Mouse (Mus musculus) ES-Bruce4 (cell line): Measurements from ENCODE around the gene H2-Oa.

Source experiments
- CTCF ChIP-seq: IDR thresholded peaks from one replicate; pipeline ENCODE4 v1.8.1; 2011; ENCODE audit warnings: low read depth, low read length
- POLR2A ChIP-seq: IDR thresholded peaks from one replicate; pipeline ENCODE4 v1.8.1; 2011; ENCODE audit warnings: low read length; ENCODE audit not compliant: insufficient read depth

DNA sequence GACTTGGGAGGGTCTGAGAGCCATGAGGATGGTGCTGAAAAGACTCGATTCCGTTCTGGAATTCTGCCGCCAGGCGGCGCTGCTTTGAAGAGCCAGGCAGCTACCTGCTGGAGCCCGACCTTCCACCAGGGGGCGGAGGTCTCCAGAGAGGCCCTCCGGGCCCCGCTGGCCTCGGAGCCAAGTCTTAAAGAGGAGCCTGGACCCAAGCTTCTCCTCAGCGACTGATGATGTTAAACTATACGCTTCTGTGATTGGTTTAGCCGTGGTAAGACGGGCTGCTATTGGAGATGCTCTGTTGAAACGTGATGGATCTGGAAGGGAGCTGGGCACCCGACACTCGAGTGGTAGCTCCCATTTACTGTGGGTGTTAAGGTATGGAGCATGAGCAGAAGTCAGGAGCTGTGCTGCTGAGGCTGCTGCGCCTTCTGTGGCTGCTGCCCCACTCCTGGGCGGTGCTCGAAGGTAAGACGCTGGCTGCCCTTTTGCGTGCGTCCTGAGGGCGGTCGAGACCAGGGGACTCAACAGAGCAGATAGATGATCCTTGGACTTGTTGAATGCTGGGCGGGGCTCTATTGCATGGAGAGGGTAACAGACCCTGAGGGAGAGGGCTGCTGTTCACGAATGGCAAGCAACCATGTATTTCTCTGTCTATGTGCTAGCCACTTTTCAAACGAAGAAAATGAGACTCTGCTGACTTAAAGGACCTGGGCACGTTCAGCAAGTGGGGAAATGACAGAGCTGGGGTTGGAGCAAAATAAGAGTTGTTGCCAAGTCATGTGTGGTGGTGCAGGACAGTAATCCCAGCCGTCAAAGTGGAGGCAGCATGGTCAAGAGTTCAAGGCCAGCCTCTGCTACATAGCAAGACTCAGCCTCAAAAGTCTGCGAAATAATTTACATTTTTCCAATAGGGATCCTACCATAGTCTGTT lies 43.4 kb downstream of the H2-Oa start:
- TF ChIP-seq POLR2A, result no peak
- TF ChIP-seq CTCF, result peak; percentile 98
